Mouse (Mus musculus) ZHBTc4 (cell line): ENCODE measurements around the gene Plxnd1.

Experiments used
- DNase-seq: peaks from one replicate; pipeline ENCODE4 v3.0.0-alpha.2; 2011; ENCODE audit warnings: low read depth, low spot score

Gene Plxnd1

DNA sequence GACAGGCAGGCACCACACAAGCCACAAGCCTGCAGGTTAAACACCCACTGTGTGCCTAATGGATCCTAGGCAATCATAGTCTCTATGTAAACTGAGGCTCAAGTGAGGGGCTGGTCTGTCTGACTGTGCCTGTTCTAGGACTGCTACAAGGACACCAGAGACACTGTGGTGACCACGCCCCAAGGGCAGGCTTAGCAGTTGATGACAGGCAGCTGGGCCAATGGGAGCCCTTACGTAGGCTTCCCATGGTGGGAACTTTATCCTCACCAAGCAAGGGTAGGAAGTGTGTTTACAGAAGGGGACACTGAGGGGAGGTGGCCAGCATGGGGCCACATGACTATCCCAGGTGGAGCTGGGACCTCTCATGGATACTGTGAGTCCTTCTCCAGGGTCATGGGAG lies 4.4 kb upstream of the Plxnd1 start:
- peak; percentile 62 for DNase-seq

DNA sequence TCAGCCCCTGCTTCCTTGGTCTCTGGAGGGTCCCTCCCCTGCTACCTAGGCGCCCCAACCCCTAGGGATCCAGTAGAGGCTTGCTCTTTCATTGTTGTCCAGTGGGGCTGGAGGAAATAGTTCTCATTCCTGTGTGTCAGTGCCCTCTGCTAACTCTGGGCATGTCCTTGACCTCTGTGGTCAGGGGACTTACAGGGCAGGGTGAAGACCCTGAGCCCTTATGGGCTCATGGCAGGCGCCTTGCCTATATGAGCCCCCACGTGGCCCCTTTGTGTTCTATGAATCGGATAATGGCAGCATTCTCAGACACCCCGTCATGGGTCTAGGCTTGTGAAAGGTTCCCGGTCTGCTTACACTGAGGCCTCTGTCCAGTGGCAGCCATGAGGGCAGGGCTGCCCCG lies 4.0 kb upstream of the Plxnd1 start:
- DNase-seq, result no peak

DNA sequence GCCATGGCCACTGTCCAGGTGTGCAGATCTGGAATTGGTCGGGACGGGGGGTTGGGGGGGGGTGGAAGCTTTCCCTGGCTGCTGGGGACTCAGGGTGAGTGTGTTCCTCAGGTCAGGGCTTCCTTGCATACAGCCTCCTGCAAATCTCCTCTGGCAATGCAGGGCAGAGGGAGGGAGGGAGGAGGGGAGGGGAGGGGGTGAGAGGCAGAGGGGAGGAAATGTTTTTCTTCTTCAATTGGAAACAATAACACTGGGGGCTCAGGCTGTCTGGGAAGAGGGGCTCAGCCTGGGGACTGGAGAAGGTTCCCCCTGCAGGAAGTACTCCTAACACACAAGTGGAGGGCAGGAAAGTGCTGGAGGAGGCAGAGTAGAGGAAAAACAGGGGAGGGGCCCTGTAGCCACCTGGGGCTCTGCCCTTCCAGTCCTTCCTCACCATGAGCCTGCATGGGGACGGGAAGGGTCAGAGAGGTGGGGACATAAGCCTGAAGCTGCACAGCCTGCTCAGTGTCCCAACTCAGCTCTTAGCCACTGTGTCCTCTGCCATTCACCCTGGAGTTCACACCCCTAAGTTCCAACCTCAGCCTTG lies 3.0 kb upstream of the Plxnd1 start:
- DNase-seq, result no peak

DNA sequence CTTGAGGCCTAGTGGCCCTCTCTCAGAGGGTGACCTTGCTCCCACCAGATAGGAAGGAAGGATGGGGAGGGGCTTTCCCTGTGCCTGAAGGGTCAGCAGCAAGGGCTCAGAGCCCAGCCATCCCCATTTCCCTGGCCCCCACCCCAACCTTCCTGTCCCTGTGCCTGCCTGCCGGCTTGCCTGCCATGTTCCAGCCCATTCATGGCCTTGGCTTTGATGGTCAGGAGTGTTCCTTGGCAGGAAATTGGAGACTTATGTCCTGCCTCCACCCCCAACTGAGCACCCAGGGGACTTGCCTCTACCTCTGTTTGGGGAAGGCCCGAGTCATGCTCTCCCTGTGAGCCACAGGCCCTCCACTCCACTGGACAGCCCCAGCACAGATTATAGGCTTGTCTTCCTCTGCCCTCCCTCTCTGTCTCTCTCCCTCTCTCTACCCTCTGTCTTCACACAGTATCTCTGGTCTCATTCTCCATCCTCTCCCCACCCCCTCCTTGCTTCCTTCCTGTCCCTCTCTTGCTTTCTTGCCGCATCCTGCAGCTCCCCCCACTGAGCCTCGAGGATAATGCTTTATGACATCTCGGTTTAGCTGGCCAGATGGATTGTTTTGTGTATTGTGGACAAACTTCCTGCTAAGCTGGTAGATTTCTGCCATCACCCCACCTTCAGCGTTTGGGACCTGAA lies 1.5 kb upstream of the Plxnd1 start:
- DNase-seq, result no peak

DNA sequence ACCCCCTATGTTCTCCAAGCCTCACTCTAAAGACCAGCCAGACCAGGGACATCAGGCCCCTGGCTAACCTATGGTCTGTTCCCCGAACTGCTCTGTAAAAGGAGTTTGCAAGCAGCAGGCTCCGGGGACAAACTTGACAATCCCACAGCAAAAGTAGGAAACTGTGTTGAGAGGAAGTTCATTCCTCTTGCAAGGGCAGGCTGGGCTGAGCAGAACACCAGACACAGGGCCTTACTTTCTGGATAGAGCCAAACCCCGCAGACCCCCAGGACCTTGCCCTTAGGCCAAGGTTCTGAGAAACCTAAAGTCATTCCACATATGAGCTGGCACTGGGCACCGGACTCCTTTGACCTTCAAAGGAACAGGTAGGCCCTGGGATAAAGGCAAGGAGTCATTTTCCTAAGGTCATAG lies 731 bp upstream of the Plxnd1 start:
- no peak for DNase-seq

DNA sequence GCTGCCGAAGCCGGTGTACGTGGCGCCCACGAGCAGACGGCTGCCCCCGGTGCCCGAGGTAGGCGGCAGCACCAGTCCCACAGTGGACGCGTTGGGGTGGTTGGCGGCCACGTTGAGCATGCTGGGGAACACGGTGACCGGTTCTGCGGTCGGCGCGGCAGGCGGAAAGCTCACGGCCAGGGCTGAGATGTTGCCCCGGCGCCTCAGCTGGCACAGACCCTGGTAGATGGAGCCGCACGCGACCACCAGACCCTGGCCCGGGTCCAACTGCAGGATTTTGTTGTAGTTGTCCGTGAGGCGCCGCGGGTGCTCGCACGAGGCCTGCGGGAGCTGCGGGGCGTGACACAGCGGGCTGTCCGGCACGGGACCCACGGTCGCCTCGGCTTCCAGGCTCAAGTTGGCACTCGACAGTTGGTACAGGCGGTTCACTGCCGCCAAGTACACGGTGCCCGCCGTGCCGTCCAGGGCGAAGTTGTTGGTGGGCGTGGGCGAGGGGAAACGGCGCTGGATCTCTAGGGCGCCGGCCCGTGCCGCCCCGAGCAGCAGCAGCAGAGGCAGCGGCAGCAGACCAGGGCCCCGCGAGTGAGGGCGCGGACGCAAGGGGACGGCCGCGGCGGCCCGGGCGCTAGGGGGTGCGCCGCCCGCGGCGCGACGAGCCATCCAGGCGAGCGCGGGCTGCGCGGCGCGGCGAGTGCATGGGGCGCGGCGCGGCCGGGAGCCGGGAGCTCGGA lies 494 bp downstream of the Plxnd1 start:
- peak; percentile 53 for DNase-seq

DNA sequence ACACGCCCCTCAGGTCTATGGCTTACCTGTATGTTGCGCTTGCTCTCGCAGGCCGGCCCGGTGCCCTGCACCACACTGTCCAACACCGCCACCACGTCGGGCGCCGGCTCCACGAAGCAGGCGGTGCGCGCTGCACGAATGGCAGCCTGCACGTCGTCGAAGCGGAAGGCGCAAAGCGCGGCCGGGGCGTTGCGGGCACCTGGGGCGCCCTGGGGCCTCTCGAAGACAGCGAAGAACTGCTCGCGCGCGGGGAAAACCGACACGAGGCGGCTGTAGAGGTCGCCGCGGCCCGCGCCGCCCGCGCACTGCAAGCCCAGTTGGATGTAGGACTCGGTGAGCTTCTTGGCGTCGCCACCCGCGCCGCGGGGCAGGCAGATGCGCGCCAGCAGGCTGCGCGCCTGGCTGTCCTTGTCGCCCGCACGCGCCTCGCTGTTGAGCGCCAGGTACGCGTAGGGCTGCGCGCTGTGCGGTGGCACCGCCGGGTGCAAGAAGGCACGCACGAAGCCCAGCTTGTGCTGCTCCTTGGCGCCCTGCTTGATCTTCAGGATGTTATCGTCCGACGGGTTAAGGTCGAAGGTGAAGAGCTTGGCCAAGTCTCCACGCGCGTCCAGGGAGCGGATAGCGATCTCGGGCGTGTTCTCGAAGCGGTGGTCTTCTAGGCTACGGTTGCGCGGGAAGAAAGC lies 1.2 kb downstream of the Plxnd1 start:
- peak; percentile 72 for DNase-seq

DNA sequence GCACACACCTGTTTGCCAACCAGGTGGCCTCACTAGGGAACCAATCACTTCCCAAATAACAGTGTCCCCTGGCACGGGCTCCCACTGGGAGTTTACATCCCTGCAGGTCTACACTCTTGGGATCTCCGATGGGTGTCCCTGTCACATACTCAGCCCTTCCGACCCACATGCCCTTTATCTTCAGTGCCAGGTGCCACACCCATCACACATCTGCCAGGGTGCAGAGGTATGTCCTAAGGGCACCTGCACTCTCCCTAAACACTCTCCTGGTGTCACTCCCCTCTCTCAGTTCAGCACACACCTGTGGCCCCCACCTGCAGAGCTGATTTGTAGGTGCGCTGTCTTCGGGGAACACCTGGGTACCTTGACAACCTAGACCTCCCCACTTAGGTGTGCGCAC lies 1.8 kb downstream of the Plxnd1 start:
- no peak for DNase-seq

DNA sequence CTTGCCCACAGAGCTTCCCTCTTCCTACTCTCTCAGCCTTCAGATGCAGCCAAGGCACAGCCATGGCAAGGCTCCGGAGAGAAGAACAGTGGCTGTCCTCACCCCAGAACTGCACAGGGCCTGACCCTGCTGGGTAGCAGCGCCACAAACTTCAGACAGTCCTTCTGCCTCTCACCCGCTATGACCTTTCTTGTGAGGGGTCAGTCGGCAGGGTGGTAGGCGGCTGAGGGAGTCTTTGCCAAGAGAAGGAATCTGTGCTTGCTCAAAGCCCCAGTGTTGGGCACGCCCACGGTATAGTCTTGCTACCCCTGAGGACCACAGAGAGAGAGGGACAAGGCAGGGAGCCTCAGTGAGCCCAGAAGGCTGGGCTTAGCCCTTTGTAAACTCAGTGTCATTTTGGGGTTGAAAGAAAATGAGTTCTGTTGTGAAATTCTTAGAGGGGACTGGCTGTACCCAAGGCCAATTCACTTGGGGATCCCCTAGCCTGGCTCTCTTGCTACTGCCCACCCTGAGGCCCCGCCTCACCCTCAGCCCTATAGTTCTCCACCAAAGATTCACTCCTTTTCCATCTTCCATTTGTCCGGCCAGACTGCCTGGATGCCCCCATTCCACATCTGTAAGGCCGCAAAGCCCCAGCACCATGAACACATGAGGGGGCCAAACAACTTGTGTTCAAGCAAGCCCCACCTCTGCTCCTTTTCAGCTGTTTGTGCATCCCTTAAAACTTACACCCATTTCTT lies 2.8 kb downstream of the Plxnd1 start:
- DNase-seq, result no peak

DNA sequence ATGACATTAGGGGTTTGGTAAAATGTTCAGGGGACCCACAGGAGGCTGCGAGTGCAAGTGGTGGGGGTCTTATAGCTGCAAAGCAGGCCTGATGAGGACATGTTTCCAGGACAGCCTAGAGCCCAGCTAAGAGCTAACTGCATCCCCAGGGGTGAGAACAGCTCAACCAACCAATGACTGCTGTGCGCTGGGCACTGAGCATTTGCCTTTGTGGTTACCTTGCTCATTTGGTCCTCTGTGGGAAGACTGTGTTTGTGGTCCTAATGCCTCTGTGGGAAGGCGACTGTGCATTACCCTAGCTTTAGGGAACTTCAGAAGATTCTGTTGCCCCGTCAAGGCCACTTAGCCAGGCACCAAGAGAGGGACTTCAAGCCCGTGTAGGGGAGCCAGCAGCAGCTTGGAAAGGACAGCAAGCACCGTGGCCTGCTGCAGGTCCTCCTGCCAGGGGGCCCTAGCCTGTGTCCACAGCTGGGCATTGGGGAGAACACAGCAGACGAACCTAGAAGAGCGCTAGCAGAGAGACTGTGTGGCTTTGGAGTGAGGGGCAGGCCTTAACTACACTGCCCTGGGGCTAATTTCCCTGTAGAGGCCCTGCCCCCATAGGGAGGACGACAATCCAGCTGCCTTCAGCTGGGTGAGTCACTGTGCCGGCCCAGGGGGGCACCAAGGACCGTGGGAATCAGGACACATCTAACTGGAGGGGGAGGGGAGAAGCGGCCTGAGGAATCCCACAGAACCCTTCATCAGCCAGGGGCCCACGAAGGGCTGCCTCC lies 3.5 kb downstream of the Plxnd1 start:
- DNase-seq, result no peak

DNA sequence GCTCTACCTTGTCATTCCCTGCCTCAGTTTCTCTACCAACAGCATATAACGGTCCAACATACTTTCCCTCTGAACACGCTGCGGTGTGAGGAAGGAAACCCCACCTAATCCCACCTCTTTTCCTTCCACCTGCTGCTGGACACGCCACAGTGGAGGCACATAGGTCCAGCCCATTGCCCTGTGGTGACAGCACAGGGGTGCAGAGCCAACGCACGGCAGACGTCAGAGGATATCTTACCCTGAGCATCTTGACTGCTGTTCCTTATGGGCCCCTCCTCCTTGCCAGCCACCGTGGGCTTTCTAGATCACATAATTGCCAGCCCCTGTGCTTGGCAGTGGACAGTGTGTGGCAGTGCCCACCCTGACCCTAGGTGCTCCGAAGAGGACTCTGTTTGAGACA lies 4.3 kb downstream of the Plxnd1 start:
- DNase-seq, result no peak

DNA sequence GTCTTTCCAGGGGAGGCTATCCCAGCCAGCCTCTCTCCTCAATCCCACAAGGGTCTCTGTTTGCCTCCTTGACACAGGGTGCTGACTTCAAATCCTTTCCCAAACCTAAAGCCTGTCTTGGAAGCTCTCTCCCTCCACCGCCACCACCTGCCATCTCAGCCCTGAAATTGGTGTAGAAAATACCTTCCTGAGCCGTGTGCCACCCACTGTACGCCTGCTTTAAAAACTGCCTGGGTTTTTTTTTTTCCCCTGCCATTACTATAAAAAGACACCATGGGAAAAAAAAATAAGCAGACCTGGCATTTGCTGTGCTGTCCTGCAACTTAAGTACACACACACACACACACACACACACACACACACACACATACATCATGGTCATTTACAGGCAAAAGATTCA lies 4.7 kb downstream of the Plxnd1 start:
- DNase-seq, result no peak

DNA sequence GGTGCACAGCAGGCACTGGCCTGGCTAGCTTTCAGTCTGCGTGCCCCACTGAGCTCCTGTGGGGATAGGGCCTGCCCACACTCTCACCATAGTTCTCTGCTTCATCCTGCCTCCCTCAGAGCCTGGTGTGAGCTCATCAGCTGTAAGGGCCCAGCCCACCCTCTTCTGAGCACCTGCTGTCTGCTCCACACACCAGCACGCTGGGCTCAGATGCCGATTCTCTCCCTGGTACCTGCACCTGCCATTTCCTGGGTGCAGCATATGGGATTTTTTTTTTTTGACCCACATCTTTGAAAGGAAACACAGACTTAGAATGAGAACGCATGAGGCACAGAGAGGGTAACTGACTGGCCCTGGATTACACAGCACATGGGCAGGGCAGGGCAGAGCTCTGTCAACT lies 5.2 kb downstream of the Plxnd1 start:
- DNase-seq, result no peak

DNA sequence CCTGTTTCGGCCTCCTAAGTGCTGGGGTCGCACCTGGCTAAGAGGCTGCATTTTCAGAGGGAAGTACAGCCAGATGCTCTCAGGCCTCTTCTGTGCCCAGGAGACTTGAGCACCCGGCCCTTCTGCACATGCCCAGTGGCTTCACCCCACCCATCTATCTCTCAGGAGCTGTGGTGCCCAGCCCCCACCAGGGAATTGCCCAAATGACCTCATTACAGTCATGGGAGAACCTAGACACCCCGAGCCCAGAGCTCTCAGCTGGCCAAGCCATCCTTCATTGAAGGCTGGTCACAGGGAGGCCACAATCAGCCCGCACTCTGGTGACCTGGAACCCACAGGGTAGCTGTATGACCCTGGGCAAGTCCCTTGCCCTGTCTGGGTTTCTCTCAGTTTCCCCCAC lies 5.8 kb downstream of the Plxnd1 start:
- DNase-seq, result no peak

DNA sequence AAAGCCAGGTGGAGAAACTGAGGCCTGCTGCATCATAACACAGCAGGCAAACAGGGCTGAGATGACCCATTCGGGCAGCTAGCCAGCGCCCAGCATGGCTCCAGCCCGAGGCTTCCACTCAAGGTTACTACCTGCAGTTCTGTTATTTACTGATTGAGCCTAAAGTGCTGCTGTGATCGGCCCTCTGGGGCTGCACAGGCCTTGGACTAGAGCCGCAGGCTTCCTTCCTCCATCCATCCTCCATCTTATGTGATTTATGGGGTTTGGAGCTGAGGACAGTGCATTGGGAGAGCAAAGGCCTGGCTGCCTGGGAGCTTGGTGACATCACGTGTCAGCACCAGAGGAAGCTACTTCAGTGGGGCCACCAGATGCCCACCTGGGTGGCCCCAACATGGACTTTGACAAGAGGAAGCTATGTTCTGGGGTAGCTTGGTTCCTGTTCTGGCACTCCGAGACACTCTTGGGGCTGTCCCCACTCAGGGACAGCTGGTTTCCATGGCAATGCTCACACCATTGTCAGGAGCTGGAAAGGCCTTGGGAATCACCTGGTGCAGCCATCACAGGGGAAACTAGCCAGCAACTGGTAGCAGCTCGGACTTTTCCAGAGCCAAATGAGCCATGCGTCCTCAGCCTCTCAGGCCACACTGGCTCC lies 7.6 kb downstream of the Plxnd1 start:
- no peak for DNase-seq

DNA sequence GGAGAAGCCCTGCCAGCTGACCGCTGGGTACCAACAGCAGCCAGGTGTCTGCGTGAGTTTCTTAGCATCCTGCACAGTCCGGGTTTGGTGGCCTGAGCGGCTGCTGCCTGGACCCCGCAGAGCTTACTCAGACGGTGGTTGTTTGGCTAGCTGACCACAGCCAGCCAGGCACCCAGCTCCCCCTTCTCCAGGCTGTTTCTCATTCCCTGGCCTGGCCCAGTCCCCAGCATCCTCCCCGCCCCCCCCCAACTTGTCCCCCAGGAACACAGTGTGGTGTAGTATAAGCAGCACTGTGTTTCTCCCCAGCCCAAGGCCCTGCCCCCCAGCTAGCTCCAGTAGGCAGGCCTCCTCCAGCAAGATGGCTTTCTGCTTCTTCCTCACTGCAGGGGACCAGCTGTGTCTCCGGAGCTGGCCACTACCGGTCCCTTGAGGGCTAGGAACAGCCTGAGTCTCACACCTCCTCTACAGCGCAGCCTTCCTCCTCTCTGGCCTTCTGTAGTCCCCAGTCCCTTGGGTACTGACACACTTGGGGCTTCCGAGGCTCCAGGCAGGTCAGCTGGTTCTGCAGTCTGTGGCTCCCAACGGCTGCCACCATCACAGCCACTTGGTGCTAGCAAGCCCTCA lies 8.2 kb downstream of the Plxnd1 start:
- DNase-seq, result no peak

DNA sequence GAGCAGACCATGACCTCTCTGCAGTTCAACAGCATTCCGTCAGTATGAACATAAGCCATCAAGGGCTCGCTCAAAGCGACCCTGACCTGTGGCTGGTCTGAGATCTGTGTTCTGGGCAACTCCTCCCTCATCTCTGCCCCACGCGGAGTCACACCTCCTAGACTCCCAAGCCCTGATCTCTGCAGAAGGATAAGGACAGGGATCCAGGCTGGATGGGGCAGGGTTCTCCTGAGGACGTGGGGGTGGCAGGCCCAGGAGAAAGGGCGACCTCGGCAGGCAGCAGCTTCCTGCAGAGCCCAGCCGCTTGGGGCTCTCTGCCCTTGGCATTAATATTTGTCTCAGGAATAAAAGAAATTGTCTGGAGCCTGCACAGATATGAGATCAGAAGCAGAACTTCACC lies 9.2 kb downstream of the Plxnd1 start:
- no peak for DNase-seq

DNA sequence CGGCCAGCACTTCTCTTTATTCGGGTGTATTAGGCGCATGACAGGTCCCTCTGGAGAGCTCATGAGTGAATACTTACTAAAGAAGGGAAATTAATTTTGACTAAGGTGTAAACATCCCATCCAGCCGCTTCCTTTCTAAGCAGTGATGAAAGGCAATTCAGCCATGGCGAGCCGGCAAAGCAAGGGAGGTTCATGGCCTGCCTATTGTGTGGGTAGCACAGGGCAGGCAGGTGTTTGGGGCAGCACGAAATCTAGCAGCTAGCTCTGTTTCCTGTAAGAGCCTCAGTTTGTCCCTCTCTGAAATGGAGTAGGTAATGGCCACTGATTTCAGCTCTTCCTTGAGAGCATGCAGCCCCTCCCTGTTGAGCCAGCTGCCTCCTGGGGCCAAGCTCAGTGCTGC lies 10.2 kb downstream of the Plxnd1 start:
- no peak for DNase-seq

DNA sequence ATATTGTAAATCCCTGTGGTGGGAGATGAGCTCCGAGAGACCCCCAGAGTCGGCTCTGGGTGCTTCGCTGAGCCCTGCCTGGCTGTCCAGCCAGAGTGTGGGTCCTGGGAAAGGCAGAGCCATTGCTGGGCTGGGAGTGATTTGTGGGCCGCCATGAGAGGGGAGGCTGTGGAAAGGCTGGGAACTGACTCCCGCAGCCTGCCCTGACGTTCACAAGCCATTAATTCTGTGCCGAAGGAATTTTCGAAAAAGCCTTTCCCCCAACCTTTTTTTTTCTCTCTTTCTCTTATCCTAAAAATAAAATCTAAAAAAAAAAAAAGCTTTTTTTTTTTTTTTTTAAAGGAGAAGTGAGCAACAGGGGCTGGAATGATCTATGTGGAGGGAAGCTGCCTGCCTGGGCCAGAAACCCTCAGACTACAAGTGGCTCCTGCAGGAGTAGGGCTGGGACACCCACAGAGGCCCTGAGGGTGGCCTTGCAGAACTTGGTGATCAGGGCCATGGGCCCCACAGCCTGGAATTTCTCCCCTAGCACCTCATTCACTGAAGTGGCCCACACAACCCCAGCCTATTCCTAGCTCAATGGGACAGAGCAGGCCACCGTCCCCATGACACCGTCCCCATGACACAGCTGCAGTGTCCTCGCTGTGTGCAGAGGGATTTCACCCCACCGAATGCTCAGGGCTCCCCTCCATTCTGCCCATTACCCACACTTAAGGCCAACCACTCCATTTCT lies 11.3 kb downstream of the Plxnd1 start:
- DNase-seq, result no peak
